Mouse (Mus musculus): ENCODE measurements around the gene Xrcc2.
"Not testable (repeated sequence)": the region's sequence is repeated elsewhere in the genome, so short reads cannot be mapped to it uniquely, and the experiment has no call there.

Xrcc2 gene

GRCm38 (mm10) chr5:25705567-25706349 is at the start of gene Xrcc2:
TSS of gene Xrcc2 (minus strand) at chr5:25705825.
- DNase-seq: peak; percentile 97

GRCm38 (mm10) chr5:25754236-25754766 is 48.7 kb upstream of the Xrcc2 start:
- DNase-seq: peak; percentile 21

GRCm38 (mm10) chr5:25753556-25754235 is 48.1 kb upstream of the Xrcc2 start:
- DNase-seq: no peak

GRCm38 (mm10) chr5:25752862-25753261 is 47.2 kb upstream of the Xrcc2 start:
- no peak for DNase-seq

GRCm38 (mm10) chr5:25751552-25751951 is 45.9 kb upstream of the Xrcc2 start:
- no peak for DNase-seq

GRCm38 (mm10) chr5:25748613-25749012 is 43.0 kb upstream of the Xrcc2 start:
- no peak for DNase-seq

- no peak for DNase-seq
These were observed 42.3 kb upstream of the Xrcc2 start for GRCm38 (mm10) chr5:25747904-25748303.

GRCm38 (mm10) chr5:25738902-25739301 is 33.3 kb upstream of the Xrcc2 start:
- not testable (repeated sequence) for DNase-seq

- DNase-seq: no peak
These were observed 32.8 kb upstream of the Xrcc2 start for GRCm38 (mm10) chr5:25738448-25738847.

GRCm38 (mm10) chr5:25735861-25736260 is 30.2 kb upstream of the Xrcc2 start:
- DNase-seq: no peak

GRCm38 (mm10) chr5:25734318-25734717 is 28.7 kb upstream of the Xrcc2 start:
- peak; percentile 64 for DNase-seq

GRCm38 (mm10) chr5:25724134-25724675 is 18.6 kb upstream of the Xrcc2 start:
- no peak for DNase-seq

GRCm38 (mm10) chr5:25723016-25723415 is 17.4 kb upstream of the Xrcc2 start:
- DNase-seq: no peak

- DNase-seq: no peak
These were observed 13.8 kb upstream of the Xrcc2 start for GRCm38 (mm10) chr5:25719390-25719789.

GRCm38 (mm10) chr5:25713001-25713706 is 7.5 kb upstream of the Xrcc2 start:
- not testable (repeated sequence) for DNase-seq

GRCm38 (mm10) chr5:25704702-25705566 is 691 bp downstream of the Xrcc2 start:
- no peak for DNase-seq

- DNase-seq: peak; percentile 18
These were observed 7.7 kb downstream of the Xrcc2 start for GRCm38 (mm10) chr5:25697941-25698340.

- DNase-seq: no peak
These were observed 9.4 kb downstream of the Xrcc2 start for GRCm38 (mm10) chr5:25696256-25696655.

GRCm38 (mm10) chr5:25695786-25696185 is 9.8 kb downstream of the Xrcc2 start:
- no peak for DNase-seq

- no peak for DNase-seq
These were observed 33.7 kb downstream of the Xrcc2 start for GRCm38 (mm10) chr5:25671696-25672520.

- no peak for DNase-seq
These were observed 34.6 kb downstream of the Xrcc2 start for GRCm38 (mm10) chr5:25671051-25671450.

Measured in kidney, postnatal 10 days (tissue).